ENCODE assay signal across 8 mouse cellular contexts in the genomic region with DNA sequence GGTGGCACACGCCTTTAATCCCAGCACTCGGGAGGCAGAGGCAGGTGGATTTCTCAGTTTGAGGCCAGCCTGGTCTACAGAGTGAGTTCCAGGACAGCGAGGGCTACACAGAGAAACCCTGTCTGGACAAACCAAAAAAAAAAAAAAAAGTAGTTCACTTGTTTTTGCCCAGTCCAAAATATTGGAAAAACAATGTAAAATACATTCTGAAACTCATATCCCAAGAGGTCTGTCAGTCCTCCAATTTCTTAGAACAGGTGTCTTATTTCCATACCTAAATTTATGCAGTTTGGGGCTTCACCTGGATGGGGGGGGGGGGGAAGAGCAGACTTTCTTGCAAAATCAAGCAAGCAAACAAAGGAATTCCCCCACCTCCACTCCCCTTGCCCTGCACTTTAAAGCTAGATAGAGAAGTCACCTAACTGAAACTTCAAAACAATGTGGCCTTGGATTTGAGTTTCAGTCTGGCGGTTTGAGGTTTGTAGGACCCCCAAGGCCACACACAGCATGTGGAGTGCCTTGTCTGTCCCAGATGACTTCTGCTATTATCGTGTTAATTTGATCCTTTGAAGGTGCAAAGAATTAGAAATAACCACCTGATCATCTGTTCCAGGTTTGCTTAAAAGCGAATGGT. TPM values are rescaled to one million over a fixed set of nuclear protein-coding genes. Genes with fewer than 3 reads are reported as not detected.
A peak's percentile ranks its signal among the peaks of the same experiment; 100 is the strongest.
DNase-seq lines count a peak whose midpoint lies in the region; ATAC-seq lines count a peak whose summit lies in the region.

No protein-coding gene starts in this region.

- H3K4me3 ChIP-seq in forebrain, embryonic 14.5 days (ENCODE audit: low read depth, low read length): no peak overlapping the region; the same call in 1 of the 2 replicates
- H3K4me3 ChIP-seq in liver, embryonic 16.5 days (ENCODE audit: low read depth, low read length): peak overlapping the region; percentile 34

- peak overlapping the region; percentile 36; the same call in 1 of the 2 replicates for H3K4me2 ChIP-seq in forebrain, embryonic 14.5 days (ENCODE audit: low read length)
- H3K4me2 ChIP-seq in liver, embryonic 16.5 days (ENCODE audit: low read depth, low read length): peak overlapping the region; percentile 63

- H3K4me1 ChIP-seq in forebrain, embryonic 14.5 days (ENCODE audit: control insufficient read depth, insufficient read depth, low read length): 0 out of 2 replicates have a peak, but pooled peaks cover 5% of the 10 kb centered on the region
- peaks cover 15% of the 10 kb centered on the region for H3K4me1 ChIP-seq in liver, embryonic 16.5 days (ENCODE audit: control insufficient read depth, low read depth, low read length)

- 49% methylated on average over 6 of the region's 6 CpGs for WGBS in forebrain, embryonic 14.5 days
- 36% methylated on average over 6 of the region's 6 CpGs for WGBS in liver, embryonic 16.5 days (ENCODE audit: insufficient replicate concordance)

- DNase-seq in adrenal gland, adult 2 months: peak; percentile 48
- DNase-seq in adrenal gland, postnatal 25 days: no peak
- peak; percentile 71 for DNase-seq in CD4-positive helper T cell, adult 2 months (ENCODE audit: low read depth, low spot score)
- DNase-seq in forebrain, embryonic 14.5 days (ENCODE audit: low spot score): no peak
- DNase-seq in cerebellum, adult 11-12 months: no peak
- DNase-seq in cerebellum, postnatal 36 days: no peak
- no peak for DNase-seq in ovary, postnatal 14 days (ENCODE audit: low spot score)

- no peaks in the 10 kb centered on the region for H3K27me3 ChIP-seq in forebrain, embryonic 14.5 days (replicated peaks; ENCODE audit: control insufficient read depth, insufficient read depth, low read length)
- no peaks in the 10 kb centered on the region for H3K27me3 ChIP-seq in liver, embryonic 16.5 days (ENCODE audit: control insufficient read depth, insufficient read depth, low read depth, low read length)

- H3K9ac ChIP-seq in forebrain, embryonic 14.5 days (ENCODE audit: low read length): no peak overlapping the region
- no peak overlapping the region for H3K9ac ChIP-seq in liver, embryonic 16.5 days (ENCODE audit: low read depth, low read length)

- ATAC-seq in forebrain, embryonic 14.5 days: no peak
- no peak for ATAC-seq in liver, embryonic 16.5 days (ENCODE audit: low read depth)

- H3K27ac ChIP-seq in forebrain, embryonic 14.5 days (ENCODE audit: low read depth, low read length): no peak overlapping the region
- no peak overlapping the region; the same call in 1 of the 2 replicates for H3K27ac ChIP-seq in liver, embryonic 16.5 days (ENCODE audit: low read length)

- no peaks in the 10 kb centered on the region for H3K9me3 ChIP-seq in forebrain, embryonic 14.5 days (replicated peaks; ENCODE audit: control insufficient read depth, low read length)
- no peaks in the 10 kb centered on the region for H3K9me3 ChIP-seq in liver, embryonic 16.5 days (replicated peaks; ENCODE audit: control insufficient read depth, low read length)

- H3K36me3 ChIP-seq in forebrain, embryonic 14.5 days (ENCODE audit: control insufficient read depth, insufficient read depth, low read length): no peaks in the 10 kb centered on the region
- H3K36me3 ChIP-seq in liver, embryonic 16.5 days (ENCODE audit: control insufficient read depth, insufficient read depth): no peaks in the 10 kb centered on the region

RNA-seq across cellular contexts. Expression of a gene that starts 25.7 kb away (rescaled TPM):
- 10 to 100 TPM; 32.3 to 46.6 TPM for total RNA-seq in adrenal gland, adult 2 months (2021)
- 2.7 and 3.2 TPM in 2 replicates for polyA plus RNA-seq in adrenal gland, adult 2 months (2012; rRNA removed)
- total RNA-seq in adrenal gland, postnatal 25 days (2021): 33.8 and 53.7 TPM in 2 replicates
- polyA plus RNA-seq in forebrain, embryonic 14.5 days (2014; fragmentation: Nextera tagmentation; extraction: Ambion mirVana): 120 and 133 TPM in 2 replicates
- polyA plus RNA-seq in liver, embryonic 16.5 days (2015; fragmentation: Nextera tagmentation; extraction: Ambion mirVana): 41.1 and 44.1 TPM in 2 replicates

Comparison
In these comparisons a context has a peak if more than half of its experiments do, and no peak if none do; other contexts are left out.
1. DNase-seq: peak in adrenal gland, adult 2 months (single experiment) and CD4-positive helper T cell, adult 2 months (single experiment); none in adrenal gland, postnatal 25 days (single experiment), forebrain, embryonic 14.5 days (single experiment), cerebellum, adult 11-12 months (single experiment), cerebellum, postnatal 36 days (0 of 2) and ovary, postnatal 14 days (single experiment).